Mouse (Mus musculus) kidney, postnatal 0 days (tissue): Measurements from ENCODE around the gene 4921517D22Rik. TPM values are rescaled to one million over a fixed set of nuclear protein-coding genes. Genes with fewer than 3 reads are reported as not detected.
A peak's percentile ranks its signal among the peaks of the same experiment; 100 is the strongest.

ENCODE experiments used
- ATAC-seq: fragments of 200-750 bp; cut with Nextera tagmentation; replicated peaks from 2 replicates; pipeline ENCODE4 v1.8.0; 2017; ENCODE audit warnings: low read depth, moderate number of reproducible peaks, moderate TSS enrichment, moderate library complexity; ENCODE audit not compliant: low FRiP score
- DNase-seq: peaks from one replicate; pipeline ENCODE4 v3.0.0-alpha.2; 2016; ENCODE audit warnings: low spot score
- H3K27ac ChIP-seq: fragments of 300-500 bp; sonication (generic); 2 replicates; pipeline ENCODE4 v1.5.1; 2014; ENCODE audit warnings: mild to moderate bottlenecking
- H3K27me3 ChIP-seq: fragments of 300-500 bp; sonication (generic); 2 replicates; pipeline ENCODE4 v1.6.1; 2014; ENCODE audit warnings: low read length, mixed read lengths; ENCODE audit not compliant: insufficient read depth
- H3K36me3 ChIP-seq: fragments of 300-500 bp; sonication (generic); 2 replicates; pipeline ENCODE4 v1.6.1; 2014; ENCODE audit warnings: low read length, mixed read lengths; ENCODE audit not compliant: insufficient read depth
- H3K4me1 ChIP-seq: fragments of 300-500 bp; sonication (generic); replicated peaks from 2 replicates; pipeline ENCODE4 v1.6.1; 2014; ENCODE audit warnings: antibody characterized with exemption, low read length, mixed read lengths; ENCODE audit not compliant: insufficient read depth
- H3K4me2 ChIP-seq: fragments of 300-500 bp; sonication (generic); 2 replicates; pipeline ENCODE4 v1.6.1; 2014; ENCODE audit warnings: mild to moderate bottlenecking, low read length, moderate library complexity, mixed read lengths
- H3K4me3 ChIP-seq: fragments of 300-500 bp; sonication (generic); replicated peaks from 2 replicates; pipeline ENCODE4 v1.5.1; 2014; ENCODE audit warnings: low read depth, low read length
- H3K9ac ChIP-seq: fragments of 300-500 bp; sonication (generic); 2 replicates; pipeline ENCODE4 v1.6.1; 2014; ENCODE audit warnings: low read depth, low read length
- H3K9me3 ChIP-seq: fragments of 300-500 bp; sonication (generic); replicated peaks from 2 replicates; pipeline ENCODE4 v1.6.1; 2016; ENCODE audit warnings: low read length, inconsistent platforms, mixed read lengths
- CTCF ChIP-seq: IDR thresholded peaks from 2 replicates; pipeline ENCODE4 v1.5.1; 2016; ENCODE audit warnings: antibody characterized with exemption, low read depth, mild to moderate bottlenecking, moderate library complexity
- WGBS: fragments of 180-500 bp; shearing (Covaris S2); extraction: QIAGEN DNeasy Blood & Tissue Kit; methylation state at CpG from one replicate; pipeline ENCODE4 v1.1.7; 2014; 5-methylcytosine and 5-hydroxymethylcytosine counted together
- polyA plus RNA-seq: library from polyadenylated mRNA; unstranded; fragments of >200 nt; fragmentation: Nextera tagmentation; extraction: Ambion mirVana; gene quantifications from 2 replicates; pipeline ENCODE4 v1.2.1, GENCODE M21; 2015

Gene 4921517D22Rik
- polyA plus RNA-seq, 1 experiment from 2014 or later = not detected

DNA sequence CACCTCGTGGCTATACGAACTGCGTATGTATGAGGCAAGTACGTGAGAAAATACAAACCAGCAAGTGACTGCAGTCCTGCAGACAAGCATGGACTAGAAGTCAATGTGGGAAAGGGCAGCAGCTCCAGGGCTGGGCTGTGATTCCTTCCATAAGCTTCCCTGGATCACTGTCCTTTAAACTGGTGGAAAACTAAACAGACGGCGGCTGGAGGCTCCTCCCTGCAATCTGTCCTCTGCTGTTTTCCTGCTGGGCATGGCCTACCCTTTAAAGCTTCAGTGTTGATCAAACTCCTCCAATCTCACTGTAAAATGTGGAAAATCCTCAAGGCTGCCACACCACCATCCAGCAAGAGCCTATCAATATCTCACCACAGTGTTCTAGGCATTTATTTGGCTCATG lies 45.3 kb downstream of the 4921517D22Rik start:
- ATAC-seq = no peak

DNA sequence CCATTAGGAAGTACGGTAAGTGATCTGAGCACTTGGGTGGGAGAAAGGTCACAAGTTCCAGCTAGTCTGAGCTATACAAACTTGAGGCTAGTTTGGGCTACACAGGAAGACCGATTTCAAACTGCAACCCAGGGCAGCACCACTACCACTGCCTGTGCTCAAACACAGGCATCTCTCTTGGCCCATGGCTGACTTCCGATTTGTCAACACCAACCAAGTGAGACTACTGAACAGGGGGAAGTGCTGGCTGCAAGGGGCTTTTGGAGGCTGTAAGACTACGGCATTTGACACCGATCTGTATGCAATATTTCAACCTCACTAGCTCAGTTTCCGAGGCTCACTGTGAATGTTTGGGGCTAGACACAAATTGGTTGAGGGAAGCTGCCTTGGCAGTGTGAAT lies 46.4 kb downstream of the 4921517D22Rik start:
- peak overlapping the region; percentile 50; the same call in 1 of the 2 replicates for H3K27ac ChIP-seq
- no peaks in the 10 kb centered on the region for H3K36me3 ChIP-seq
- 57% methylated on average over 6 of the region's 6 CpGs for whole genome bisulfite sequencing
- peaks cover 4% of the 10 kb centered on the region; the same call in 1 of the 2 replicates for H3K4me1 ChIP-seq
- H3K4me2 ChIP-seq = no peak overlapping the region
- DNase-seq (no peak), ATAC-seq (no peak)
- no peaks in the 10 kb centered on the region for H3K9me3 ChIP-seq
- no peaks in the 10 kb centered on the region for H3K27me3 ChIP-seq
- no peak overlapping the region for H3K4me3 ChIP-seq
- TF ChIP-seq CTCF = no peak
- H3K9ac ChIP-seq = no peak overlapping the region

More for the DNA sequence above, 45.3 kb downstream of the 4921517D22Rik start:
- Histone ChIP-seq H3K9ac (no peak overlapping the region), H3K9me3 (no peaks in the 10 kb centered on the region), H3K27me3 (no peaks in the 10 kb centered on the region), H3K4me1 (peaks cover 9% of the 10 kb centered on the region; the same call in 1 of the 2 replicates), H3K27ac (no peak overlapping the region), H3K36me3 (no peaks in the 10 kb centered on the region), H3K4me2 (no peak overlapping the region), H3K4me3 (no peak overlapping the region)
- no peak for DNase-seq
- TF ChIP-seq CTCF = no peak
- 87% methylated on average over 6 of the region's 6 CpGs for WGBS

DNA sequence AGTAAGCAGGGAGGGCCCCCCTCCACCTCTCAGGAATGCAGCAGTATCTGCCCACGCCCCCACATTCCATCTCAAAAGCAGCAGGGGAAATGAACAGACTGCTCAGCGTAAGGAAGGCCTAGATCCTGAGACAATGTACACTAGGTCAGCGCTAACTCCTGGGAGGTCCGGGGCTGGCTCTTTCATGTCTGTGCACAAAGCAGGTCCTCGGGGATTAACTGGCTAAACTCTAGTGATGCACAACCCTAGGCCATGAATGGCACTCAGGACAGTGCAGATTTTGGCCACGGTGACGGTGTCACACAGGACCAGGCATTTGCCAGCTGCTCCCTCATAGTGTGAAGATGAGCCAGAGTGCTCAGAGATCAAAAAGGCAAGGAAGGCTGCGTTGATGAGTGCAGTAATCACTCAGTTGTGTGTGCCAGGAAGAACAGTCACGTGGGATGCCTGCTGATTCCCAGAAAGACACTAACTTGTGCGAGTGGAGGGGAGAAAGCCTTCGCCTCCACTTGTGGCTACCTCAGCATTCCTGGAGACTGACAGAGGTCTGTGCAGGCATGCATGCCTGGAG lies 47.1 kb downstream of the 4921517D22Rik start:
- 34% methylated on average over 11 of the region's 11 CpGs for WGBS
- H3K36me3 ChIP-seq = no peaks in the 10 kb centered on the region
- H3K9me3 ChIP-seq = no peaks in the 10 kb centered on the region
- no peak for TF ChIP-seq CTCF
- peak overlapping the region; percentile 50 for H3K27ac ChIP-seq
- H3K27me3 ChIP-seq = no peaks in the 10 kb centered on the region
- peaks cover 4% of the 10 kb centered on the region; the same call in 1 of the 2 replicates for H3K4me1 ChIP-seq
- no peak overlapping the region for H3K4me2 ChIP-seq
- H3K4me3 ChIP-seq = no peak overlapping the region
- DNase-seq (peak; percentile 66), ATAC-seq (peak; percentile 52; the same call in 1 of the 2 replicates)
- H3K9ac ChIP-seq = no peak overlapping the region

DNA sequence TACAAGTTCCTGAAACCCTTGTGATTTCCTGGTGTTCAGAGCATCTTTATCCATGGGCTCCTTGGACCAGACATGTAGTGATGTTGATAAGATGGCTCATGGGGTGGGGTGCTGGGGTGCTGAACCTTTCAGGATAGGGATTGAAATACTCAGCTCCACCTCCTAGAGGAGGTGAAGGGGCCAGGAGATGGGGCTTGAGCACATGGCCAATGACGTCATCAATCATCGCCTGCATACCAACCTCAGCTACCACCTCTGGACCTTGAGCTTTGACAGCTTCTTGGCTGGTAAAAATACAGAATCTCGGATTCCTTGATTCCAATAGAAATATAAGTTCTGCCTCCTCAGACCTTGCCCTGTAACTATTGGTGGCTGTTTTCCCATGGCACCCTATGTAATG lies 48.4 kb downstream of the 4921517D22Rik start:
- Histone ChIP-seq H3K4me2 (no peak overlapping the region), H3K9ac (no peak overlapping the region), H3K27ac (no peak overlapping the region), H3K27me3 (no peaks in the 10 kb centered on the region), H3K36me3 (no peaks in the 10 kb centered on the region), H3K9me3 (no peaks in the 10 kb centered on the region), H3K4me1 (peaks cover 4% of the 10 kb centered on the region; the same call in 1 of the 2 replicates), H3K4me3 (no peak overlapping the region)
- no peak for ATAC-seq
- TF ChIP-seq CTCF = no peak
- WGBS = 82% methylated on average over 3 of the region's 3 CpGs
- no peak for DNase-seq

DNA sequence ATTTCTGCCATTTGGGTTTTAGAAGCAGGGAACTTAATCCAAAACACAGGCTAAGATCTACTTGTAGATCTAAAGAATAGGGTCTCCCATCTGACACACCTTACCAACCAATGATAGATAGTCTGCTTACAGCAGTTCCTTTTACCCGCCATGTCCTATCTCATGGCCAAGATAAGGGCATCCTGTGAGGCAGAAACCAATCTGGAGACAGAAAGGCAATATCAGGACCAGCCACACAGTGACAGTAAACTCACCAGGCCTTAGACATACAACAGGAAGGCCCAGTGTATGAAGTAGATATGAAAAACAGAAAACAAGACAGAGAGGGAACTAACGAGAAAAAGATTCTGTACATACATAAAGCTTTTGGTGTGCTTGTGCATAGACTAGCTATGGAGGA lies 51.1 kb downstream of the 4921517D22Rik start:
- Histone ChIP-seq H3K4me2 (no peak overlapping the region), H3K4me3 (no peak overlapping the region), H3K27me3 (no peaks in the 10 kb centered on the region), H3K36me3 (no peaks in the 10 kb centered on the region), H3K27ac (no peak overlapping the region), H3K9me3 (no peaks in the 10 kb centered on the region), H3K9ac (no peak overlapping the region), H3K4me1 (peaks cover 4% of the 10 kb centered on the region; the same call in 1 of the 2 replicates)
- DNase-seq = no peak
- no peak for ATAC-seq
- TF ChIP-seq CTCF = no peak
- 89% methylated on average over 2 of the region's 2 CpGs for WGBS

DNA sequence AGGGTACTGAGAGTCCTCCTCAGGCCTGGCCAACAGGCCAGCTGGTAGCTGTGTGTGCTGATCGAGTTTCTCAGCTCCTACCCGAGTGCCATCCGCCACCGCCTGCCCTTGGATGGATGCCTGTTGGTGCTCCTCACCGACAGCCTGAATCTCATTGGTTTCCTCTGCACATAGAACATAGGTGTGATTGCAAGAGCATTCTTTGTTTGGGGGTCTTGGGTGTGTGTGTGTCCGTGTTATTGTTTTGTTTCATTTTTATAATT lies 53.8 kb downstream of the 4921517D22Rik start:
- DNase-seq = no peak
- Histone ChIP-seq H3K4me2 (no peak overlapping the region), H3K4me1 (no peaks in the 10 kb centered on the region), H3K4me3 (no peak overlapping the region), H3K9me3 (no peaks in the 10 kb centered on the region), H3K27me3 (no peaks in the 10 kb centered on the region), H3K27ac (no peak overlapping the region), H3K36me3 (0 out of 2 replicates have a peak, but pooled peaks cover 14% of the 10 kb centered on the region), H3K9ac (no peak overlapping the region)
- no peak for ATAC-seq
- WGBS = 74% methylated on average over 6 of the region's 6 CpGs
- no peak for TF ChIP-seq CTCF
